Mouse (Mus musculus) layer of hippocampus, postnatal 25 days (tissue): Measurements from ENCODE around the gene Cipc. TPM values are rescaled to one million over a fixed set of nuclear protein-coding genes. Genes with fewer than 3 reads are reported as not detected.

Experiments
- total RNA-seq, 2 experiments: library from RNA; stranded (reverse); gene quantifications; 2 replicates each; pipeline ENCODE4 v1.2.3; 2021

Cipc gene
- total RNA-seq, 2 experiments from 2014 or later: 62.0 to 74.2 TPM

Other genes starting within 250 kb of the Cipc start
- 1 to 10 TPM; 4.6 to 8.0 TPM for gene Angel1, start 220.6 kb upstream of the Cipc start, total RNA-seq
- gene Lrrc74a, start 212.7 kb upstream of the Cipc start, total RNA-seq: not detected
- 10 to 100 TPM; 68.0 to 70.8 TPM for gene Irf2bpl, start 62.2 kb upstream of the Cipc start, total RNA-seq
- gene Zdhhc22, start 43.4 kb downstream of the Cipc start, total RNA-seq: 10 to 100 TPM; 10.3 to 10.9 TPM
- 10 to 100 TPM; 32.4 to 35.6 TPM for gene Tmem63c, start 74.3 kb downstream of the Cipc start, total RNA-seq
- gene Ngb, start 155.5 kb downstream of the Cipc start, total RNA-seq: 1 to 10 TPM; 2.0 to 2.2 TPM
- gene Gstz1, start 200.1 kb downstream of the Cipc start, total RNA-seq: 10 to 100 TPM; 45.3 to 47.7 TPM
- 10 to 100 TPM; 17.5 to 19.2 TPM for gene Pomt2, start 200.9 kb downstream of the Cipc start, total RNA-seq